Mouse (Mus musculus) forebrain, postnatal 0 days (tissue): ENCODE results near the gene Nop53. TPM values are rescaled to one million over a fixed set of nuclear protein-coding genes. Genes with fewer than 3 reads are reported as not detected.

Source experiments
- ATAC-seq: fragments of 200-750 bp; cut with Nextera tagmentation; 2 replicates; pipeline ENCODE4 v1.8.0; 2017; ENCODE audit warnings: mild to moderate bottlenecking, moderate library complexity
- DNase-seq: peaks from one replicate; pipeline ENCODE4 v3.0.0-alpha.2; 2015
- H3K27ac ChIP-seq: fragments of 300-500 bp; sonication (generic); 2 replicates; pipeline ENCODE4 v1.5.1; 2014; ENCODE audit warnings: low read depth, mild to moderate bottlenecking, antibody characterized with exemption, low read length, moderate library complexity, mixed read lengths
- H3K27me3 ChIP-seq: fragments of 300-500 bp; sonication (generic); 2 replicates; pipeline ENCODE4 v1.6.1; 2014; ENCODE audit warnings: mild to moderate bottlenecking, low read length, mixed read lengths; ENCODE audit not compliant: insufficient read depth
- H3K36me3 ChIP-seq: fragments of 300-500 bp; sonication (generic); 2 replicates; pipeline ENCODE4 v1.6.1; 2014; ENCODE audit warnings: mild to moderate bottlenecking, moderate library complexity; ENCODE audit not compliant: insufficient read depth
- H3K4me1 ChIP-seq: fragments of 300-500 bp; sonication (generic); 2 replicates; pipeline ENCODE4 v1.6.1; 2014; ENCODE audit warnings: antibody characterized with exemption; ENCODE audit not compliant: insufficient read depth
- H3K4me2 ChIP-seq: fragments of 300-500 bp; sonication (generic); 2 replicates; pipeline ENCODE4 v1.6.1; 2014; ENCODE audit warnings: low read depth, mild to moderate bottlenecking, moderate library complexity
- H3K4me3 ChIP-seq: fragments of 300-500 bp; sonication (generic); 2 replicates; pipeline ENCODE4 v1.5.1; 2014; ENCODE audit warnings: low read depth, low read length, mixed read lengths
- H3K9ac ChIP-seq: fragments of 300-500 bp; sonication (generic); 2 replicates; pipeline ENCODE4 v1.6.1; 2014; ENCODE audit warnings: mild to moderate bottlenecking
- H3K9me3 ChIP-seq: fragments of 300-500 bp; sonication (generic); 2 replicates; pipeline ENCODE4 v1.6.1; 2016; ENCODE audit warnings: low read length
- CTCF ChIP-seq: sonication (generic); IDR thresholded peaks from 2 replicates; pipeline ENCODE4 v1.5.1; 2016; ENCODE audit warnings: antibody characterized with exemption, control low read depth, low read depth
- WGBS: fragments of 180-500 bp; shearing (Covaris S2); extraction: QIAGEN DNeasy Blood & Tissue Kit; methylation state at CpG from one replicate; pipeline ENCODE4 v1.1.7; 2014; 5-methylcytosine and 5-hydroxymethylcytosine counted together
- polyA plus RNA-seq: library from polyadenylated mRNA; unstranded; fragments of >200 nt; fragmentation: Nextera tagmentation; extraction: Ambion mirVana; gene quantifications from 2 replicates; pipeline ENCODE4 v1.2.1, GENCODE M21; 2015
- total RNA-seq: library from RNA; depleted of rRNA; stranded (reverse); fragments of >200 nt; gene quantifications from 2 replicates; pipeline ENCODE4 v1.2.3, GENCODE M21; 2014

Gene Nop53
- total and polyA plus RNA-seq, 2 experiments from 2014 or later = 117 to 143 TPM

DNA sequence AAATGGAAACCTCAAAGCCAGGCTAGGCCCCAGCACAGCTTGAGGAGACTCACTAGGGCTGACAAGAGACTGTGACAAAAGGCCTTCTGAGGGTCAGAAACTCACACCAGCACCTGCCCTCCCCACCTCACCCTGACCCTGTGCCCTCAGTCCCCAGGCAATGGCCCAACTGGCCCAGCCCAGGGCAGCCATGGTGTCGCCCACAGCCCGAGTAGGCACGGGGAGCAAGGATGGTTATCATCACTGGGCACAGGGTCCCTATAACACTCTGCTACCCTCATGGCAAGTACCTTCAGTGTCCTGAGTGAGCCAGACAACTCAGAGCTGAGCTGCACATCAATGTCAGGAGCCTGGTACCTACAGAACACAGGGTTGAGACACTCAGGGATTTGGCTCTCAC, 7.3 kb downstream of the Nop53 start:
- Histone ChIP-seq H3K9ac (no peak overlapping the region), H3K9me3 (no peaks in the 10 kb centered on the region), H3K27me3 (no peaks in the 10 kb centered on the region), H3K27ac (no peak overlapping the region), H3K4me1 (no peaks in the 10 kb centered on the region), H3K4me3 (no peak overlapping the region), H3K4me2 (no peak overlapping the region), H3K36me3 (peaks cover 74% of the 10 kb centered on the region)
- TF ChIP-seq CTCF = no peak
- WGBS = 97% methylated on average over 3 of the region's 3 CpGs
- no peak for DNase-seq
- ATAC-seq = no peak

DNA sequence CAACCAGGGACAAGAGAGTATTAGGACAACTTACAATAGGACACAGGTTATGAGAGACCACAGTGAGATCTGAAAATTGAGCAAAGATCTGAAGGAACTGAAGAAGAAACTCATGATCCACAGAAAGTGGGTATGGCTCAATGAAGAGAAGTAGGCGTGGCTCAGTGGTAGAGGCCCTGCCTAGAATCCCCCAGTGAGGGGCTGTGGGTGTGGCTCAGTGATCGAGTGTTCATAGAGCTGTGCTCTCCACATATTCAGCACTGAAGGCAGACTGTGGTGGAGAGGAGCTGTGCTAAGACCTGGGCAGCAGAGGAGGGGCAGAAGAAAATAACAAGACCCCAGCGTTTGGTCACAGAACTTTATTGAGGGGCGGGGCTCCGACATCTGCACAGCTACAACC, 8.4 kb downstream of the Nop53 start:
- WGBS = 89% methylated on average over 5 of the region's 5 CpGs
- Histone ChIP-seq H3K9me3 (no peaks in the 10 kb centered on the region), H3K27me3 (no peaks in the 10 kb centered on the region), H3K27ac (no peak overlapping the region), H3K4me1 (no peaks in the 10 kb centered on the region), H3K36me3 (peaks cover 63% of the 10 kb centered on the region), H3K4me3 (no peak overlapping the region), H3K4me2 (no peak overlapping the region), H3K9ac (no peak overlapping the region)
- ATAC-seq (no peak), DNase-seq (no peak)
- TF ChIP-seq CTCF = no peak

DNA sequence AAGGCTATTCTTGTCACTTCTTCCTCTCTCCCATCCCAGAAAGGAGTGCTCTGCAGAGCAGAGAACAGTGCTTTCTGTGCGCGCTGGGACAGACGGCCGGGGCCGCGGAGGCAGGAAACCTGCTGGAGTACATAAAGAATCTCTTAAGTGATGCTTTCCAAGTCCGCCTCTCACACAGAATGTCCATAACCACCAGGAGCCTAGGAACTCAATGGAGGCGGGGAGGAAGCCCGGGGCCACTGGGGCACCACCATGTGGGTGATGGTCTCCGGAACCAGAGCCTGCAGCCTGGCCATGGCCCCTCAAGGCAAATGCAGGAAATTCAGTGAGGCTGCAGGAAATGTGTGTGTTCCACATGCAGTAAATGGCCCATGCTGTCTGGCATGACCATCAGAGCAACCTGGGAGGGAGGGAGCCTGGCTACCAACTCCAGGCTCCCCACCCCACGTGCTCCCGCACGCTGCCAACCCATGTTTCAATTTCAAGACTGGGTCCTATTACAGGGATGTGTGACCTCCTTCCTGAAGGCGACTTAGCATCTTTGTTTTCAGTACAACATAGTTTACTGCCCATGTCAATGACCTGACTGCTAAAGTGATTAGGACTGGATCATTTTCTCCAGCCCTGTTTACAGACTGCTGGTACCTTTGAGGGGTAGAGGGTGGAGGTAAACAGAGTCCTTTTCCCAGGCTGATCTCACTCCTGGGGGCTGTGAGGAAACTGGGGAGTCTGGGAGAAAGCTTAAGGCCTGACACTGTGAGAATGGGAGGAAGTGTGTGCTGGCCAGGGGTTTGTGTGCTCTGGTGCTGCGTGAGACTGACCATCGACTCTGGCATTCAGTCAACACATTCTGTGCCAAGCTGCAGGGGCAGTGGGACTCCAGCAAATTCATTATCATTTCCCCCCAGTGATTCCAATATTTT, 12.2 kb downstream of the Nop53 start:
- Histone ChIP-seq H3K36me3 (peaks cover 25% of the 10 kb centered on the region), H3K9ac (no peak overlapping the region), H3K9me3 (no peaks in the 10 kb centered on the region), H3K27ac (no peak overlapping the region), H3K27me3 (no peaks in the 10 kb centered on the region), H3K4me1 (no peaks in the 10 kb centered on the region), H3K4me2 (no peak overlapping the region), H3K4me3 (no peak overlapping the region)
- ATAC-seq (no peak), DNase-seq (no peak)
- no peak for TF ChIP-seq CTCF
- 68% methylated on average over 16 of the region's 16 CpGs for WGBS

DNA sequence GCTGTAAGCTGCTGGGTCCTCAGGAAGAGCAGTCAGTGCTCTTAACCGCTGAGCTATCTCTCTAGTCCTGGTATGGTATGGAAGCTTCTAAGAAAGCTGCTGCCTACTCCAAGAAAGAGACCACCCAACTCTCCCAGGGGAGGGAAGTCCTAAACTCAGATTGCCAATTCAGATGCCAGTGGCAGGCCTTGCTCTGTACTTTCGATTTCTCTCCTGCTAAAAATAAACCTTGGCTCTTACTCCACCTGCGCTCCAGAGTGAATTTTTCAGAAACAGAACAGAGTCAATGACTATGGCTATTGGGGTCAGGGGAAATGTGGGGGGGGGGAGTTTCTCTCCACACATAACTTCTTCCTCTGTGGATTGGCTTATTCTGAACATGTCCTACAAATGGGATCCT, 14.2 kb downstream of the Nop53 start:
- Histone ChIP-seq H3K9me3 (no peaks in the 10 kb centered on the region), H3K4me3 (no peak overlapping the region), H3K36me3 (peaks cover 6% of the 10 kb centered on the region; the same call in 1 of the 2 replicates), H3K9ac (no peak overlapping the region), H3K4me2 (no peak overlapping the region), H3K4me1 (no peaks in the 10 kb centered on the region), H3K27me3 (no peaks in the 10 kb centered on the region), H3K27ac (no peak overlapping the region)
- WGBS = 85% methylated on average over 3 of the region's 3 CpGs
- DNase-seq = no peak
- TF ChIP-seq CTCF = no peak
- no peak for ATAC-seq

DNA sequence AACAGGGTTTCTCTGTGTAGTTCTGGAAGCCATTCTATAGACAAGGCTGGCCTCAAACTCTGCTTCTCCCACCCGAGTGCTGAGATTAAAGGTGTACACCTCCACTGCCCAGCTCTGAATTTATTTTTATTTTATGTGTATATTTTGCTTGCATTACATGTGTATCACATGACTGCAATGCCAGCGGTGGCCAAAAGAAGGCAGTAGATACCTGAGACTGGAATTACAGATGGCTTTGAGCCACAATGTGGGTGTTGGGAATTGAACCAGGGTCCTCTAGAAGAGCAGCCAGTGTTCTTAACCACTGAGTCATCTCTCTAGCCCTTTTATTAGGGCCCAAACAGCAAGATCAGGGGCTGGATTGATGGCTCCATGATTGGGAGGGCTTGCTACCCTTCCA, 15.3 kb downstream of the Nop53 start:
- Histone ChIP-seq H3K36me3 (no peaks in the 10 kb centered on the region), H3K27me3 (no peaks in the 10 kb centered on the region), H3K4me1 (no peaks in the 10 kb centered on the region), H3K9me3 (no peaks in the 10 kb centered on the region), H3K4me2 (no peak overlapping the region), H3K9ac (no peak overlapping the region), H3K4me3 (no peak overlapping the region), H3K27ac (no peak overlapping the region)
- no peak for DNase-seq
- 64% methylated on average over 2 of the region's 2 CpGs for WGBS
- TF ChIP-seq CTCF = no peak; the same call in 1 of the 2 replicates
- ATAC-seq = no peak

DNA sequence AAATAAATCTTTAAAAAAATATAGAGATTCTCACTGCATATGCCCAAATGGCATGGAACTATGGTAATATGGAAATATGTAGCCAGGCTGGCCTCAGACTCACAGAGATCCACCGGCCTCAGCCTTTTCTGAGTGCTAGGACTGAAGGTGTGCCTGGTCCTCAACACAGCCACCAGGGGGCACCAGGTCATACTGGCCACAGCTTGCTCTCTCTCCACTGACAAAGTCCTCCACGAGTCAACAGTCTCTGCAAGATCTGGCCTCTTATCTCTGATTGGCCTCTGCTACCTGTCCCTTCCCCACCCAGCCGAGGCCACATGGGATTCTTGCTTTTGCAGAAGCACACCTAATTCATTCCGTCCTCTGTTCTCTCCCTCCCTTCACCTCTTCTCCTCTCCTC, 16.0 kb downstream of the Nop53 start:
- no peaks in the 10 kb centered on the region for H3K27me3 ChIP-seq
- peak; percentile 54 for TF ChIP-seq CTCF
- WGBS = 39% methylated on average over 4 of the region's 4 CpGs
- ATAC-seq = no peak
- no peak for DNase-seq
- H3K36me3 ChIP-seq = no peaks in the 10 kb centered on the region
- no peak overlapping the region for H3K9ac ChIP-seq
- H3K4me2 ChIP-seq = no peak overlapping the region
- H3K4me3 ChIP-seq = no peak overlapping the region
- no peaks in the 10 kb centered on the region for H3K4me1 ChIP-seq
- H3K9me3 ChIP-seq = no peaks in the 10 kb centered on the region
- H3K27ac ChIP-seq = no peak overlapping the region

DNA sequence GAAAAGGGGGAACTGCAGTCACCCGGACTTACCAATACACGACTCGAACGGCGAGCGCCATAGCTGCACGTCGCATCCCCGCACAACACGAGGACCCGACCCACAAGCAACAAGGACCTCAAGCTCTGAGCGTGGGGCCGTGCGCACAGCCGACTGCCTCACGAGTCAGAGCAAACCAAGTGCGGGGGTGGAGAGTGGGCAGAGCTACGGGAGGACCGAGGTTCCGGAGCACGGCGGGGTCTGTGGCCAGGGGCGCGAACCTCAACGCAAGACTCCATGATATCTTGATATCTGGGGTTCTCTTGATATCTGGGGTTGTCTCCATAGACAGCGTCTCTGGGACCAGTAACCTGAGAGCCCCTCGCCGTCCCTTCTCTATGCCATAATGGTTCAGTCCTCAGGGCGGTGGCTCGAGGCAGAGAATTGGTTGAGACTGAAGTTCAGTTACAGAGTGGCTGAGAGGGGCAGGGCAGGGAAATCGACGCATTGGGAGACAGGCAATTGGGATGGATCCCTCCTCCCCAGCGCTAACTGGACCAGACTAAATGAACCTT, 23.6 kb downstream of the Nop53 start, which contains the start of gene Selenow:
Selenow (minus strand) TSS at position 183 of the 554 bp plus-strand sequence.
- WGBS = under 1% methylated on average over 33 of the region's 33 CpGs
- peak; percentile 97 for DNase-seq

More for the DNA sequence above, 23.6 kb downstream of the Nop53 start, which contains the start of gene Selenow:
- H3K27ac ChIP-seq = peak within 1 kb of the TSS; percentile 93
- H3K4me1 ChIP-seq = peaks cover 17% of the 10 kb centered on the region
- H3K9me3 ChIP-seq = no peaks in the 10 kb centered on the region
- 0 out of 2 replicates have a peak, but pooled peaks have one; percentile 1 for TF ChIP-seq CTCF
- ATAC-seq = peak; percentile 97
- no peaks in the 10 kb centered on the region for H3K27me3 ChIP-seq
- peaks cover 24% of the 10 kb centered on the region for H3K36me3 ChIP-seq
- H3K4me2 ChIP-seq = peak within 1 kb of the TSS; percentile 67
- H3K9ac ChIP-seq = peak within 1 kb of the TSS; percentile 92
- peak within 1 kb of the TSS; percentile 79 for H3K4me3 ChIP-seq
